Comparison of ENCODE assay signal across 9 mouse cellular contexts in the genomic region with DNA sequence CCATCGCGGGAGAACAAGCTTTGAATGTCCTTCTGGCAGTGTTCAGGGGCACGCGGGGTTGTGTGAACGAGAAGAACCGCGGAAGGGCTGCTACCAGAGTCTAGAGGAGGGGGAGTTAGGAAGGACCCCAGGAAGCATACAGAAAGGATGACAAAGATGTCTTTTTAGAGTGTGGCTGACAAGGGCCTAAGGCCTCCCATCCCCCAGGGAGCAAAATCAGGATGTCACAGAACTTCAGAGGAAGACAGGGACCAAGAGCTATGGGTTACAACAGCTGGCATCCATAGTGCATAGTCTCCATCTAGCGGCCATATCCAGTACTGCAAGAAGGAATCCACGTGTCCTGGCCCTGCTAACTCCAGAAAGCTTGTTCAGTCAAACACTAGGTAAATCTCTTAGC. TPM values are rescaled to one million over a fixed set of nuclear protein-coding genes. Genes with fewer than 3 reads are reported as not detected.
DNase-seq lines count a peak whose midpoint lies in the region; ATAC-seq and TF ChIP-seq lines count a peak whose summit lies in the region.
"Had no signal": no experiment of that assay in that cellular context is flagged by ENCODE, and none has a peak within 500 bp of the region (broad histone marks: within the 10 kb centered on the region; RNA-seq: fewer than 3 reads in every experiment).

No protein-coding gene starts in this region.

- H3K9ac ChIP-seq in intestine, embryonic 14.5 days (ENCODE audit: low read length) = no peak overlapping the region
- H3K9ac ChIP-seq in intestine, embryonic 16.5 days (ENCODE audit: low read depth, low read length) = no peak overlapping the region
- no peak overlapping the region for H3K9ac ChIP-seq in midbrain, embryonic 11.5 days (ENCODE audit: low read length)

- WGBS in intestine, embryonic 14.5 days = 58% methylated on average over 9 of the region's 9 CpGs
- WGBS in intestine, embryonic 16.5 days = 60% methylated on average over 9 of the region's 9 CpGs
- 60% methylated on average over 9 of the region's 9 CpGs for WGBS in midbrain, embryonic 11.5 days

- no peak overlapping the region for H3K27ac ChIP-seq in intestine, embryonic 14.5 days (ENCODE audit: low read depth)
- no peak overlapping the region for H3K27ac ChIP-seq in intestine, embryonic 16.5 days (ENCODE audit: low read length)
- no peak overlapping the region for H3K27ac ChIP-seq in left cerebral cortex, adult 2 months
- no peak overlapping the region for H3K27ac ChIP-seq in midbrain, embryonic 11.5 days (ENCODE audit: low read depth, low read length)

- H3K4me2 ChIP-seq in intestine, embryonic 14.5 days (ENCODE audit: low read length) = no peak overlapping the region
- no peak overlapping the region for H3K4me2 ChIP-seq in intestine, embryonic 16.5 days (ENCODE audit: low read depth, low read length)
- no peak overlapping the region for H3K4me2 ChIP-seq in midbrain, embryonic 11.5 days

- no peaks in the 10 kb centered on the region for H3K27me3 ChIP-seq in intestine, embryonic 14.5 days (replicated peaks; ENCODE audit: control insufficient read depth, insufficient read depth, low read length)
- no peaks in the 10 kb centered on the region for H3K27me3 ChIP-seq in intestine, embryonic 16.5 days (replicated peaks; ENCODE audit: control insufficient read depth, insufficient read depth, low read length)
- peaks cover 9% of the 10 kb centered on the region for H3K27me3 ChIP-seq in midbrain, embryonic 11.5 days (ENCODE audit: control insufficient read depth, insufficient read depth, low read length)
- H3K27me3 ChIP-seq: Patski had no signal

- no peaks in the 10 kb centered on the region for H3K4me1 ChIP-seq in intestine, embryonic 14.5 days (replicated peaks; ENCODE audit: control insufficient read depth, insufficient read depth, low read length)
- H3K4me1 ChIP-seq in intestine, embryonic 16.5 days (ENCODE audit: control insufficient read depth, insufficient read depth, low read length) = peaks cover 6% of the 10 kb centered on the region
- H3K4me1 ChIP-seq in midbrain, embryonic 11.5 days (ENCODE audit: control insufficient read depth, insufficient read depth, low read length) = peaks cover 1% of the 10 kb centered on the region; the same call in 1 of the 2 replicates

- peak; percentile 96 for DNase-seq in intestine, embryonic 14.5 days (ENCODE audit: low spot score)
- peak; percentile 89 to 93 for DNase-seq in cerebellum, postnatal 25 days
- peak; percentile 89 to 95 for DNase-seq in frontal cortex, postnatal 36 days (ENCODE audit: low spot score in 2 of 2)
- DNase-seq in hindlimb bud, embryonic 11.5 days (ENCODE audit: extremely low spot score, low read depth, low spot score) = peak; percentile 92
- peak; percentile 85 to 87 for DNase-seq in left cerebral cortex, adult 2 months (ENCODE audit: extremely low spot score in 1 of 2, low spot score in 2 of 2)
- DNase-seq in midbrain, embryonic 11.5 days (ENCODE audit: low spot score, missing footprints) = peak; percentile 99
- DNase-seq in skeletal muscle tissue, adult 2 months (ENCODE audit: low read depth, low spot score) = peak; percentile 85

- H3K4me3 ChIP-seq in intestine, embryonic 14.5 days (ENCODE audit: low read depth, low read length) = no peak overlapping the region
- H3K4me3 ChIP-seq in intestine, embryonic 16.5 days (ENCODE audit: low read length) = no peak overlapping the region
- no peak overlapping the region for H3K4me3 ChIP-seq in left cerebral cortex, adult 2 months
- no peak overlapping the region for H3K4me3 ChIP-seq in midbrain, embryonic 11.5 days (ENCODE audit: low read depth, low read length)

- ATAC-seq in intestine, embryonic 14.5 days (replicated peaks; ENCODE audit: low FRiP score, low TSS enrichment, low read depth) = peak; percentile 63
- no peak for ATAC-seq in intestine, embryonic 16.5 days
- ATAC-seq in midbrain, embryonic 11.5 days (ENCODE audit: low FRiP score) = peak; percentile 15; the same call in 1 of the 2 replicates
- ATAC-seq: Patski had no signal

- peak; percentile 98 for TF ChIP-seq CTCF in left cerebral cortex, adult 2 months (IDR thresholded peaks at IDR 0.05)

- no peaks in the 10 kb centered on the region for H3K9me3 ChIP-seq in intestine, embryonic 14.5 days (ENCODE audit: control insufficient read depth, low read length)
- no peaks in the 10 kb centered on the region for H3K9me3 ChIP-seq in intestine, embryonic 16.5 days (ENCODE audit: control insufficient read depth, low read length)
- H3K9me3 ChIP-seq in midbrain, embryonic 11.5 days (ENCODE audit: control insufficient read depth, low read length) = no peaks in the 10 kb centered on the region

- no peaks in the 10 kb centered on the region for H3K36me3 ChIP-seq in intestine, embryonic 14.5 days (ENCODE audit: control insufficient read depth, insufficient read depth, low read length)
- H3K36me3 ChIP-seq in intestine, embryonic 16.5 days (ENCODE audit: control insufficient read depth, insufficient read depth, low read length) = no peaks in the 10 kb centered on the region
- H3K36me3 ChIP-seq in midbrain, embryonic 11.5 days (ENCODE audit: control insufficient read depth, insufficient read depth, low read length) = no peaks in the 10 kb centered on the region

- intact Hi-C loops in left cerebral cortex, adult 2 months (cut with DNase I) = loop anchor here (1.0 to 2.0 kb wide), 3 partner anchors 41 to 128 kb away; no protein-coding TSS in a partner anchor

RNA-seq across cellular contexts. Expression of a gene that starts 1.9 kb away (rescaled TPM):
- 5.7 and 5.9 TPM in 2 replicates for polyA plus RNA-seq in intestine, embryonic 14.5 days (2014; fragmentation: Nextera tagmentation; extraction: Ambion mirVana)
- 10.8 and 11.9 TPM in 2 replicates for polyA plus RNA-seq in intestine, embryonic 16.5 days (2015; fragmentation: Nextera tagmentation; extraction: Ambion mirVana)
- 1 to 10 TPM; 1.9 to 2.0 TPM for total RNA-seq in left cerebral cortex, adult 2 months (2021)
- 1.2 and 1.3 TPM in 2 replicates for polyA plus RNA-seq in midbrain, embryonic 11.5 days (2014; fragmentation: Nextera tagmentation; extraction: Ambion mirVana)

RNA-seq across cellular contexts. Expression of a gene that starts 24.6 kb away (rescaled TPM):
- polyA plus RNA-seq in intestine, embryonic 14.5 days (2014; fragmentation: Nextera tagmentation; extraction: Ambion mirVana) = 0.75 and 1.8 TPM in 2 replicates
- 1.4 and 1.9 TPM in 2 replicates for polyA plus RNA-seq in intestine, embryonic 16.5 days (2015; fragmentation: Nextera tagmentation; extraction: Ambion mirVana)
- 1 to 10 TPM; 5.4 to 5.8 TPM for total RNA-seq in left cerebral cortex, adult 2 months (2021)
- 0.22 and 1.0 TPM in 2 replicates for polyA plus RNA-seq in midbrain, embryonic 11.5 days (2014; fragmentation: Nextera tagmentation; extraction: Ambion mirVana)

RNA-seq across cellular contexts. Expression of a gene that starts 25.4 kb away (rescaled TPM):
- 14.5 and 16.4 TPM in 2 replicates for polyA plus RNA-seq in intestine, embryonic 14.5 days (2014; fragmentation: Nextera tagmentation; extraction: Ambion mirVana)
- 12.3 and 14.4 TPM in 2 replicates for polyA plus RNA-seq in intestine, embryonic 16.5 days (2015; fragmentation: Nextera tagmentation; extraction: Ambion mirVana)
- total RNA-seq in left cerebral cortex, adult 2 months (2021) = 10 to 100 TPM; 42.8 to 45.3 TPM
- polyA plus RNA-seq in midbrain, embryonic 11.5 days (2014; fragmentation: Nextera tagmentation; extraction: Ambion mirVana) = 1.7 and 2.1 TPM in 2 replicates

RNA-seq across cellular contexts. Expression of a gene that starts 42.5 kb away (rescaled TPM):
- polyA plus RNA-seq in intestine, embryonic 14.5 days (2014; fragmentation: Nextera tagmentation; extraction: Ambion mirVana) = not detected in 2 replicates
- polyA plus RNA-seq in intestine, embryonic 16.5 days (2015; fragmentation: Nextera tagmentation; extraction: Ambion mirVana) = not detected in 2 replicates
- total RNA-seq in left cerebral cortex, adult 2 months (2021) = 1 to 10 TPM; 1.3 to 2.2 TPM
- not detected in 2 replicates for polyA plus RNA-seq in midbrain, embryonic 11.5 days (2014; fragmentation: Nextera tagmentation; extraction: Ambion mirVana)
- polyA plus RNA-seq: Patski had no signal

RNA-seq across cellular contexts. Expression of a gene that starts 47.5 kb away (rescaled TPM):
- 9.7 and 9.8 TPM in 2 replicates for polyA plus RNA-seq in intestine, embryonic 14.5 days (2014; fragmentation: Nextera tagmentation; extraction: Ambion mirVana)
- polyA plus RNA-seq in intestine, embryonic 16.5 days (2015; fragmentation: Nextera tagmentation; extraction: Ambion mirVana) = 3.1 and 3.7 TPM in 2 replicates
- 100 to 1,000 TPM; 123 to 125 TPM for total RNA-seq in left cerebral cortex, adult 2 months (2021)
- polyA plus RNA-seq in midbrain, embryonic 11.5 days (2014; fragmentation: Nextera tagmentation; extraction: Ambion mirVana) = 13.6 and 18.7 TPM in 2 replicates
